Mouse (Mus musculus) layer of hippocampus, adult 11-12 months (tissue): Measurements from ENCODE around the gene Kalrn.

Experiments
- DNase-seq: peaks from one replicate; pipeline ENCODE4 v3.0.0; 2022; ENCODE audit warnings: low spot score

The Kalrn gene

DNA sequence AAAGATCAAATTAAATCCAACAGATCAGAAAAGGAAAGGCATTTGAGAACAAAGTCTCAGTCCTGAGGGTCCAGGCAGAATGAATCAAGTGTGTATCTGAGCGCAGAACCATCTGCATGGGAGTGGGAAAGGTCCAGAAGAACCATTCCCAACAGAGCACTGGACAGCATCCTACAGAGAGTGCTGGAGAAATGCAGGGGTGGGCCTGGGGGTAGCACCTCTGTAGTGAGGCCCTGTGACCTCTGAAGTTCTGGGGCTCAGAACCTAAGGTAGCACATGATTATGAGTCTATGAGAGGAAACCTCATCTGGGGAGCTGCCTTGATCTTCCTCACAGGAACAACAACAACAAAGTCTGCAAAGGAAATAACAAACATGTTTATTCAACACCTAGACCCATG is 20.6 kb downstream of the Kalrn start:
- no peak for DNase-seq

DNA sequence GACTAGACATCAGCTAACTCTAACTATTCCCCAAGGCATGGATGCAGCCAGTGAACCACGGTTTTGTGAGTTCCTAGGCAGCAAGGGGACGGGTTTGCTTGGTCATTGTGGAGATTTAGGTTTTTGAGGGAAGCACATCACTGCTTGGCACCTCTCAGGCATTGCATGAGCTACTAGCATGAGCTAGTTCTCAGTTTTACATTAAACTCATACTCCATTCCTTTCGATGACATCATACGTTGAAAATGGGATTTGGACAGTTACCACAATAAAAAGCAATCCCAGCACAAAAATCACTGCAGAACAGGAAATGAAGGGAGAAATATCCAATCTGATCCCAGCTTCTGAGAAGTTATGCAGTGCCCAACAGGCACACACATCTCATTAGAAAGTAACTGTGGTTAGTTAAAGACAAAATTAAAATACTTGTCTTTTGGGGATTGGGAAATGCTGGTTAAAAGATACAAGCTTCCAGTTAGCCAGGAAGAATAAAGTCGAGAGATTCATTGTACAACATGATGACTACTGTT is 23.8 kb downstream of the Kalrn start:
- DNase-seq = no peak

DNA sequence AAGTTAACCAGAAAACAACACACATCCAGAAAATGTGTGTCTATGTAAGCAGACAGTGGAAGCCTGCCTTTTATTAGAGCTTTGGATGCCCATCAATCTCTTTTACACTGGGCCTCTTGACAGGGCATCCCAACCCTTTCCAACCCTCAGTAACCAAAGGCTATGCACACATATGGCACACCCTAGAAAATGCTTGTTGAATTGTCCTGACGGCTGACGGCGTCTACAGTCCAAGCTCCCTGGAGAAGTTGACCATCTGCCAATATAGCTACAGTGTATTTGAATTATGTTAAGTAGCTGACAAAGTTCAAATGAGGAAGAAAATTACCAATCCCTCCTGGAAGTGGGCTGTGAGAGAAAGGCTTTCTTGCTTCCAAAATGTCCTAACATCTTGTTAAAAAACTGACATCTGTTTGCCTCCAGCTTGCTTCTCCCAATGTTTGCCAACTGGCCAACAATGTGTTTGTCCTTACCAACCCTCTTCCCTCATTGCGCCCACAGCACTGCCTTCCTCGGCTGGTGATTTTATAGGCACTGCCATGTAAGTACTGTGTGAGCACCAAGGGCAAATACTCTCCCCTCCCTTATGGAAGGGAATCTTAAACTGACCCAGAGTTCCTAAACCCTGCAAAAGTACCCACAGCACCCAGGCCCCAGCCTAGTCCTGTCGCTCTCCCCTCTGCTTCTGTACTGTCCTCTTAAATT is 26.4 kb downstream of the Kalrn start:
- DNase-seq = no peak

GRCm38 (mm10) chr16:34543754-34544153 is 29.6 kb downstream of the Kalrn start:
- no peak for DNase-seq

DNA sequence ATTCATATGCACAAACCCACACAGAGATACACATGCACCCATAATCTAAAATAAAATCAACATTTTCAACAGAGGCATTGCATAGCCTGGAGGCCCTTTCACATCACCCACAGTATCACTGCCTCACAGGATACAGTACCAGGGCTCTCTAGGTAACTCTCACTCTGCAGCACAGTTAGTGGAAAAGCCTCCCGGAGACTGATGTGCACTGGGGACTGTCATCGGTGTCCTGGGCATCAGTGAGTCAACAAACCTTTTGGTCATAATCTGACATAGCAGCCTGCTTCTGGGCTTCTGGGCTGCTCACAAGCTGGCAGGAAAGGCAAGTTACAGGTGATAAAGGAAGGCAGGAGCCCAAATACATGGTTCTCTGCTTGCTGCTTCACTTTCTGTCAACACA is 31.0 kb downstream of the Kalrn start:
- no peak for DNase-seq

DNA sequence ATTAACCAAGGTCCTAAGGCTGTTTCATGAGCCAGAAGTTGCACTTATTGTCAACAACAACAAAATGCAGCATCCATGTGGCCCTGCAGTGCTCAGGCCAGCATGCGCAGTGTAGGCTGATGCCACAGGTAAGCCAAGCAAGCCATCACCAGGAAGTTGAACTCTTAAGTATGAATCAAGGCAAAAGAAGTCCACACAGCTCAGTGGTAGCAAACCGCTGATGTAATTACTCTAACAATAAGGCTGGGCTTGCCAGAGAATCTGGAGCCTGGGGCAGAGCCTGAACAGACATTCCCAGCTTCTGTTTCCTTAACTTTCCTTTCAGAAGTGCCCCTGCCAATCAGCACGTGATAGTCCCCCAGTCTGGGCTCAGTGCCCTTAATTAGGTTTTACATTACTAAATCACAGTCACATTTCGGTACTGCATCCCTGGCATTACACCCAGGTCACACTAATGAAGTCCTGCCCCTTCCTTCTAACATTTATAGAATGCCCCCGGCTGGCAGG is 34.6 kb downstream of the Kalrn start:
- no peak for DNase-seq

- DNase-seq = no peak
Observed at GRCm38 (mm10) chr16:34536300-34536699, 37.0 kb downstream of the Kalrn start.

GRCm38 (mm10) chr16:34535135-34535534 is 38.2 kb downstream of the Kalrn start:
- DNase-seq = no peak

DNA sequence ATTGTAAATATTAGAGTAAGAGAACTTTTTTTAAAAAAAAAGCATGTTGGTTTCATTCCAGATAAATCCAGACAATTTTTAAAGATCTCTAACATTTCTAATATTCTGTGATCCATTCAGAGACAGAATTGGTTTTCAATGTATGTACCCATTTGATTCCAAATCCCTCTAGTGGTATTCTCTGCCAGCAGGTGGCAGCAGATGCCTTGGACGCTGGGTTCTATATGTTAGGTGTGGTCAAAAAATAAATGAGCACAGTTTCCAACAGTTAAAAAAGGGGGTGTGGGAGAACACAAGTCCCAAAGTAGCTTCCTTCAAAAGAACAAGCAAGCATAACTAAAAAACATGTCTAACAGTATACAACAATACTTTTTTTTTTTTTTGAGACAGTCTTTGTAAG is 41.8 kb downstream of the Kalrn start:
- peak; percentile 64 for DNase-seq

DNA sequence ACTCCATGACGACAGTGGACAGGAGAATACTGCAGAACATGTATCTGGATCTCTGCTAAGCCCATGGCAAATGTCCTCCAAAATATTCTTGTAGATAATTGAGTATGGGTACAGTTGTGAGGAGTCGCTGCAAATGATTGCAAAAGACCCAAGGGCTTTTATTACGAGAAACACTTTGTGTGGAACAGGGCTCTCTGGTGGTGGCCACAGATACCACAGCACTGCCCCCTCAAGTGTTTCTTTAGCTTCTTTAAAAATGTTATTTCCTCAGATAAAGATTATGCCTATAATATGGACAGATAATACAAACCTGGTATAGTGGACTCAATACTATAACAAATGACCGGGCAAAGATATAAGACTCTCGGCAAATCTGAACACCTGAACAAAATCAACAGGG is 43.3 kb downstream of the Kalrn start:
- DNase-seq = no peak

DNA sequence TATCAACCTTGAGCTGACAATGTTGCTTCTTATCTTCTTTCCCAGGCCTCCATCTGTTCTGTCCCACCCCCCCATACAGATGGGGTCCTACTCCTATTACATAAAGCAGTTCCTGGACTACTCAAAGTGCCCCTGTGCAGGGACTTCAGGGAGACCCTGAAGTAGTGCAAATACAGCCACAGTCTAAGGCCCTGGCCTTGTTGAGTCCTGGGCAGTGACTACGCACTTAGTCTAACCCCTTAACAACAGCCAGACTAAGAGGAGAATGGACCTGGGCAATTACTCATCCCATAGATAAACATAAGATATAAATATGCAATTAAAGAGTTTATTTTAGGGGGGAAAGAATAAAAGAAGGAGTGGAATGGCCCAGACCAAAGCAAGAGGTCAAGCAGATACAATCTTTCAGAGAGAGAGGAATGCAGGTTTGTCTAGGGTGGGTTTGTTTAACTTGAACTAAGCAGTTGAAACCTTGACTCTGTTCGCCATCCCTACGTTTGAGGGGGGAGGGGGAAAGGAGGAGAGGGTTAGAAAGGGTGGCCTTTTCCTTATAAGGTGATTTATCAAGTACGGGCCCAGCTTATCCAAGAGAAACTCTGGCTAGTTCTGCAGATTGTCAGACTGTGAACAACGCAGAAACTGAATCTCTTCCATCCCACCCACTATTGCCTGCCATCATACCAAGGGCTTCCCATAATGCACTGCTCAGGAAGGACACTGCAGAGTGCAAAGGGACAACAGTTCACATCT is 44.9 kb downstream of the Kalrn start:
- DNase-seq = no peak

DNA sequence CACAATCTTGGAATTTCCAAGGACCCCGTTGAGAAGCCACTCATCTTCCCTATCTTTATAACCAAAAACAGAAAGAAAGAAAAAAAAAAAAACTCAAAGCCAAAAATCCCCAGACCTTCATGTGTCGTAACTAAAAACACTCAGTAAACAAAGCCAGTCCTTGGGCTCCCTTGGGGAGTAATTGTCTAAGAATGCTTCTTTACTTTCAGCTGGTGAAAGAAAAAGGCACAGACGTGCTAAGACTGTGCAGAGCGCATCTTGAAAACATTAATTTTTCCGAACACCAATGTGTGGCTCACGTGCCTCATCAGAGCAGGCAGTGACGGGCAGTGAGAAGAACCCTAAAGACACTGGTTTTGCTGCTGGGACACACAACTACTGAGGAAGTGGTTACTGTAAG is 47.0 kb downstream of the Kalrn start:
- no peak for DNase-seq

- peak; percentile 65 for DNase-seq
Observed at GRCm38 (mm10) chr16:34525866-34526265, 47.5 kb downstream of the Kalrn start.

DNA sequence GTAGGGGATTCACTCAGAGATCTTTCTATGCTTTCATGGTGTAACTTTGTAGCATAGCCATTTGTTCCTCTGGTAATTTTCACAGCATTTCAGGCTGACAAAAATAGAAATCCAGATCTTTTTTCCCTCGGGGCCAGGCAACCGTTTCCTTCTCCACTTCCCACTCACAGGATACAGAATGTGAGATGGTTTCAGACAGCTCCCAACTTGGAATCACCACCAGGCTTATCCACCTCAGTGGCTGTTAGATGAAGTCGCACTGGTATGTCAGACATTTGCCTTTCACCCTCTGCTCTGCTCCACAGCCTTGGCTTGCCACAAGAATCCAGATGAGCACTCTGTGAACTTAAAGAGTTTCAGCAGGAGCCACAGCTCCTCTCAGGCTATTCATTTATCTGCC is 48.1 kb downstream of the Kalrn start:
- DNase-seq = no peak

DNA sequence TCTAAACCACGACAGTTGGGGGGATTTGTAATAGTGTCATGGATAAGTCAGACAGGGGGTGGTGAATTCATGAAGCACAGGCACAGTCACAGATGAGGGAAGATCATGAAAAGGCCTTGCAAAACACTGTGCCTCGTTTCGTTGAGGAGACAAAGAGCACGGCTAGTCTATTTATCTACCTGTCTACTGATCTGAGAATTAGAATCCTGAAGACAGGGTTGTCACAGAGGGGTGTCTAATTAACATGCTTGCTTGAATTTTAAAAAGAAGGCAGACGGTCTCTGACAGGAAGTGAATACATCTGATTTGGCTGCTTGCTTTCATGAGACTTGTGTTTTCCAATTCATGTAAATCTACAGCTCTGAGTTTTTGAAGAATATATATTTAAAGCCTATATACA is 52.3 kb downstream of the Kalrn start:
- no peak for DNase-seq

GRCm38 (mm10) chr16:34516891-34517398 is 56.4 kb downstream of the Kalrn start:
- DNase-seq = peak; percentile 44

DNA sequence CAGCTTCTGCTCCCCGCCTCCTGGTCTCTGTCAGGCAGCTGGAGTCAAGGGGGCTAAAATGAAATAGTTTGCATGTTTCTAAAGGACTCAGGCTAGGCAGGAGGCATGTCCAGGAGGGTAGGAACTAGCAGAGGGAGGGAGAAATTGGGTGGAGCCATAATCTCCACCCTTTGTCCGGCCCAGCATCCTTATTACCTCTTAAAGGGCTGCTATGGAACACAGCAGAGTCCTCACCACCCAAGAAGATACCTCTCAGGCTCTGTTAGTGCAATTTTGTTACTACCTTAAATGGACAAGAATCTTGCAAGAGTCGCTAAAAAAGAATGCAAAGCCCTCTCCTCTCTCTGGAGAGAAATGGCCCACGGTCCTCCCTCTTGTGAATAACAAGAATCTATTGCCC is 57.8 kb downstream of the Kalrn start:
- DNase-seq = no peak

- DNase-seq = peak; percentile 80
Observed at GRCm38 (mm10) chr16:34513956-34514593, 59.3 kb downstream of the Kalrn start.

GRCm38 (mm10) chr16:34512326-34512725 is 61.0 kb downstream of the Kalrn start:
- DNase-seq = no peak

DNA sequence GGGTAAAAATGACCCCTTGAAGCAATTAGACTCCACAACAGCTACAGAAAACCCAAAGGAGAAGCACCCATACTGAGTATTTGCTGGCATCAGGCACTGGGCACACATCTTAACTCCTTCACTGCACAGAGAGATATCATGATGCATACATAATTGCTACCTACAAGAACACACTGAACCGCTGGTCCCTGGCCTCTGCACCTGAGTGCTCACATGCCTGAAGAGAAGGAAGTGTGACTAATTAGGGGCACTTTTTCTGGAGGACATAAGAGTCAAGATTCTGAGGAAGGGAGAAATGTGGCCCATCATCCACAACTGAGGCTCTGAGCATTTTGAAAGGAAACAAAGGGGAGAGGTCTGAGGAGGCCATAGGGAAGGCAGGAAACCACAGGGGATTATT is 65.2 kb downstream of the Kalrn start:
- no peak for DNase-seq

GRCm38 (mm10) chr16:34506048-34506447 is 67.3 kb downstream of the Kalrn start:
- DNase-seq = no peak

GRCm38 (mm10) chr16:34504250-34504649 is 69.1 kb downstream of the Kalrn start:
- DNase-seq = peak; percentile 63

- no peak for DNase-seq
Observed at GRCm38 (mm10) chr16:34502110-34502509, 71.2 kb downstream of the Kalrn start.
